Mouse (Mus musculus): ENCODE data around the gene 2010111I01Rik.

GRCm38 (mm10) chr13:63247631-63248030, 282.9 kb downstream of the 2010111I01Rik start:
- no peak for TF ChIP-seq CTCF (IDR thresholded peaks at IDR 0.05; ENCODE audit: extremely low read depth, insufficient read depth, low read length)
- no peak for TF ChIP-seq POLR2A (IDR thresholded peaks at IDR 0.05; ENCODE audit: extremely low read depth, insufficient read depth, low read length)
